Mouse (Mus musculus) embryonic facial prominence, embryonic 10.5 days (tissue): ENCODE measurements around the gene E030018B13Rik. TPM values are rescaled to one million over a fixed set of nuclear protein-coding genes. Genes with fewer than 3 reads are reported as not detected.
A peak's percentile ranks its signal among the peaks of the same experiment; 100 is the strongest.

Experiments used
- DNase-seq: peaks from one replicate; pipeline ENCODE4 v3.0.0-alpha.2; 2017; ENCODE audit warnings: low spot score
- H3K27ac ChIP-seq: fragments of 300-500 bp; sonication (generic); replicated peaks from 2 replicates; pipeline ENCODE4 v1.5.1; 2016; ENCODE audit warnings: mild to moderate bottlenecking
- H3K27me3 ChIP-seq: fragments of 300-500 bp; sonication (generic); replicated peaks from 2 replicates; pipeline ENCODE4 v1.6.1; 2016; ENCODE audit warnings: low read depth, mild to moderate bottlenecking; ENCODE audit not compliant: poor library complexity, severe bottlenecking
- H3K36me3 ChIP-seq: fragments of 300-500 bp; sonication (generic); replicated peaks from 2 replicates; pipeline ENCODE4 v1.6.1; 2016; ENCODE audit warnings: mild to moderate bottlenecking, moderate library complexity
- H3K4me1 ChIP-seq: fragments of 300-500 bp; sonication (generic); 2 replicates; pipeline ENCODE4 v1.6.1; 2016
- H3K4me3 ChIP-seq: fragments of 300-500 bp; sonication (generic); 2 replicates; pipeline ENCODE4 v1.5.1; 2016; ENCODE audit warnings: mild to moderate bottlenecking, moderate library complexity
- H3K9me3 ChIP-seq: fragments of 300-500 bp; sonication (generic); 2 replicates; pipeline ENCODE4 v1.6.1; 2016; ENCODE audit warnings: mild to moderate bottlenecking
- WGBS: fragments of 180-500 bp; shearing (Covaris S2); methylation state at CpG from one replicate; pipeline ENCODE4 v1.1.7; 2016; 5-methylcytosine and 5-hydroxymethylcytosine counted together
- polyA plus RNA-seq: library from polyadenylated mRNA; unstranded; fragments of >200 nt; fragmentation: Nextera tagmentation; extraction: Ambion mirVana; gene quantifications from 2 replicates; pipeline ENCODE4 v1.2.1, GENCODE M21; 2016

E030018B13Rik gene
- polyA plus RNA-seq, 1 experiment from 2014 or later: not detected

DNA sequence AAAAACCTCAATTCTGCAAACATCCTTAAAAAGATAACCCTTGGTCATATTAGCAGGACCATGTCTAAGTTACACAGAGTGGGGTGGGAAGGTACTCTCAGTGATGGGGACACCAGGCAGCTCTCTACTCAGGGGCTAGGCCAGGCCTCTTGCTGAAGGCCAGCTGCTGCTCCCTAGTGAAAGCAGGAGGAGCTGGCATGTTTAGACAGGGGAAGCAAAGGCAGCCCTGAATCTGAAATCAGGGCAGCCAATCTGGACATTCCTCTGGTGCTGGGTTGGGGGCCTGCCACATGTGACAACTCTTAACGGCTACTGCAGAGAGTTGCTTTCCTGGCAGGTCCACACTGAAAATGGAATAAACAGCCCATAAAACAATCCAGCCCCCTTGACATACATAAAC is 7.5 kb downstream of the E030018B13Rik start:
- Histone ChIP-seq H3K36me3 (no peaks in the 10 kb centered on the region), H3K27me3 (no peaks in the 10 kb centered on the region), H3K4me3 (no peak overlapping the region), H3K4me1 (peaks cover 30% of the 10 kb centered on the region), H3K9me3 (no peaks in the 10 kb centered on the region), H3K27ac (no peak overlapping the region)
- 74% methylated on average over 1 of the region's 1 CpGs for WGBS
- no peak for DNase-seq

DNA sequence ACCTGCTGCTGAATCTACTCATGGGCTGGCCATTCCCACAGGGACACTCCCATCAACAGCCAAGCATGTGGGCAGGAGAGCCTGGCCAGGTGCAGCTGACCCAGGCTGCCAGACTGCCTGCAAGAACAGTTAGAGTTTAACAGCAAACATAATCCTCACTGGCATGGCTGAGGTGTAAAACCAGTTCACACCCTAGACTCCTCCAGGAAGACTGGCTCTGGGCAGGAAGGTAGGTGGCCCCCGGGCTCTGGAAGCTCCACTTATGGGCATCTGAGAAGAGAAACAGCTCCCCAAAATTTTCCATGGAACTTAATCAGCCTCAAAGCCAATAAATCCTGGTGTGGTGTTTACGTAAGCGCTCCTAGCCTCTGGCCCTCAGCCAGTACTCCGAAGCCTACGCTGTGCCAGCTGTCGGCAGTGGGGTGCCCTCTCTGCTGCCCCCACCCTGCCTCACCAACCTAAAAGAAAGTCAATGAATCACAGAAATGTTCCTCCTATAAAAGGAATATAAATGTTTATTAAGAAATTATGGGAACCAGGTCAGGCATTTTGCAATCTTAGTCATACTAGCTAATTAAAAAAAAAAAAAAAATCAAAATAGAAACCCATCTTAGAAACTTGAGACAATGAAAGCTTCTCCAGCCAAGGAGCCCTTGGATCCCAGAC is 8.2 kb downstream of the E030018B13Rik start:
- DNase-seq: no peak
- Histone ChIP-seq H3K27me3 (no peaks in the 10 kb centered on the region), H3K27ac (no peak overlapping the region), H3K36me3 (no peaks in the 10 kb centered on the region), H3K4me1 (peaks cover 30% of the 10 kb centered on the region), H3K9me3 (no peaks in the 10 kb centered on the region), H3K4me3 (no peak overlapping the region)
- WGBS: 92% methylated on average over 6 of the region's 6 CpGs

GRCm38 (mm10) chr7:63925413-63926360 is 9.0 kb downstream of the E030018B13Rik start:
- peaks cover 30% of the 10 kb centered on the region for H3K4me1 ChIP-seq
- no peak overlapping the region for H3K4me3 ChIP-seq
- H3K36me3 ChIP-seq: no peaks in the 10 kb centered on the region
- H3K27me3 ChIP-seq: no peaks in the 10 kb centered on the region
- H3K27ac ChIP-seq: 0 out of 2 replicates have a peak overlapping the region, but pooled peaks have one; percentile 30
- H3K9me3 ChIP-seq: no peaks in the 10 kb centered on the region
- DNase-seq: no peak
- WGBS: 83% methylated on average over 14 of the region's 14 CpGs

GRCm38 (mm10) chr7:63926492-63926891 is 9.8 kb downstream of the E030018B13Rik start:
- peaks cover 30% of the 10 kb centered on the region for H3K4me1 ChIP-seq
- WGBS: 85% methylated on average over 3 of the region's 3 CpGs
- no peak overlapping the region for H3K4me3 ChIP-seq
- H3K9me3 ChIP-seq: no peaks in the 10 kb centered on the region
- no peak overlapping the region for H3K27ac ChIP-seq
- H3K27me3 ChIP-seq: no peaks in the 10 kb centered on the region
- H3K36me3 ChIP-seq: no peaks in the 10 kb centered on the region
- no peak for DNase-seq

- no peak for DNase-seq
- WGBS: 92% methylated on average over 6 of the region's 6 CpGs
- no peak overlapping the region for H3K27ac ChIP-seq
- no peak overlapping the region for H3K4me3 ChIP-seq
- no peaks in the 10 kb centered on the region for H3K36me3 ChIP-seq
- H3K27me3 ChIP-seq: no peaks in the 10 kb centered on the region
- no peaks in the 10 kb centered on the region for H3K9me3 ChIP-seq
- peaks cover 24% of the 10 kb centered on the region for H3K4me1 ChIP-seq
These were observed 10.5 kb downstream of the E030018B13Rik start for GRCm38 (mm10) chr7:63927121-63927520.

DNA sequence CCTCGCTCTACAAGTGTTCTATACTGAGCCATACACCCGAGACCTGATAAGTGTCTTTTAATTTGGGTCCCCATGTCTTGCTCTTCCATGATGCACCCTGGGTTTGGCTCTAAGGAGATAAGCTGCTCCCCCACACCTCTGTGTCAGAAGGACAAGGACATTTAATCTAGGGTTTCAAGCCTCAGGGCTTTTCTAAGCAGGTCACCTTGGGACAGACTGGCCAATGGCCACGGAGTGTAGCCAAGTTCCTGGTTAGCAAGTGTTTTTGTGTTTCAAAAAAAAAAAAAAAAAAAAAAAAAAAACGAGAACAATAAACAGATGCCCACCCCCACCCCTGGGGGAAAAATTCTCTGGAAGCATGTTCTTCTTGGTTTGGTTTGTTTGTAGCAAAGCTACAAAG is 12.4 kb downstream of the E030018B13Rik start:
- no peaks in the 10 kb centered on the region for H3K36me3 ChIP-seq
- H3K4me3 ChIP-seq: no peak overlapping the region
- H3K27ac ChIP-seq: no peak overlapping the region
- no peaks in the 10 kb centered on the region for H3K9me3 ChIP-seq
- H3K4me1 ChIP-seq: peaks cover 16% of the 10 kb centered on the region
- 82% methylated on average over 4 of the region's 4 CpGs for WGBS
- no peak for DNase-seq
- no peaks in the 10 kb centered on the region for H3K27me3 ChIP-seq

GRCm38 (mm10) chr7:63930132-63930531 is 13.5 kb downstream of the E030018B13Rik start:
- Histone ChIP-seq H3K4me3 (no peak overlapping the region), H3K27me3 (no peaks in the 10 kb centered on the region), H3K27ac (no peak overlapping the region), H3K4me1 (peaks cover 18% of the 10 kb centered on the region), H3K36me3 (no peaks in the 10 kb centered on the region), H3K9me3 (no peaks in the 10 kb centered on the region)
- no peak for DNase-seq
- WGBS: 88% methylated on average over 3 of the region's 3 CpGs

GRCm38 (mm10) chr7:63930766-63931165 is 14.1 kb downstream of the E030018B13Rik start:
- H3K4me3 ChIP-seq: no peak overlapping the region
- 95% methylated on average over 5 of the region's 5 CpGs for WGBS
- H3K9me3 ChIP-seq: no peaks in the 10 kb centered on the region
- peaks cover 19% of the 10 kb centered on the region for H3K4me1 ChIP-seq
- DNase-seq: no peak
- H3K36me3 ChIP-seq: no peaks in the 10 kb centered on the region
- H3K27ac ChIP-seq: no peak overlapping the region
- H3K27me3 ChIP-seq: no peaks in the 10 kb centered on the region

DNA sequence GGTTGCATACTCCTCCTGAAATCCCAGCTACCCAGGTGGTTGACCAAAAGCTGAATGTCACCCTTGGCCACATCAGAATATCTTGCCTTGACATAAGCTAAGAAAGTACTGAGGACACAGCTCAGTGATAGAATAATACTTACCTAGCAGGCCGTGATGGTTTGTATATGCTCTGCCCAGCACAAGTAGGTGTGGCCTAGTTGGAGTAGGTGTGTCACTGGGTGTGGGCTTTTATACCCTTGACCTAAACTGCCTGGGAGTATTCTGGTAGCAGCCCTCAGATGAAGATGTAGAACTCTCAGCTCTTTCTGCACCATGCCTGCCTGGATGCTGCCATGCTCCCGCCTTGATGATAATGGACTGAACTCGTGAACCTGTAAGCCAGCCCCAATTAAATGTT is 15.8 kb downstream of the E030018B13Rik start:
- no peak overlapping the region for H3K4me3 ChIP-seq
- peaks cover 30% of the 10 kb centered on the region for H3K4me1 ChIP-seq
- no peaks in the 10 kb centered on the region for H3K9me3 ChIP-seq
- H3K36me3 ChIP-seq: no peaks in the 10 kb centered on the region
- WGBS: 90% methylated on average over 3 of the region's 3 CpGs
- no peak overlapping the region for H3K27ac ChIP-seq
- H3K27me3 ChIP-seq: no peaks in the 10 kb centered on the region
- DNase-seq: no peak

DNA sequence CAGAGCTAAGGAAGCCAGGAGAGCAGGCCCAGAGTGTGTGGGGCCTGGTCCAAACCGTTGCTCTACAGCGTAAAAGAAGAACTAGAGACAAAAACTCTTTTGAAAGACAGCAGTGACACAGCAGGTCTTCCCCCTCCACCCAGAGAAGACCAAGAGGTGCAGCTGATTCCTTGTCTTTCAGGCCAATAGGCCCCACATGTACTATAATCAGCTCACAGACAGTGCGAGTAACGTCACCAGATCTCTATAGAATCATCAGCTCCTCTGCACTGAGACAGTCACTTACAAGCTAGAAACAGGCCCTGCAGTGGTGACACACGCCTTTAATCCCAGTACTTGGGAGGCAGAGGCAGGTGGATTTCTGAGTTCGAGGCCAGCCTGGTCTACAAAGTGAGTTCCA is 17.2 kb downstream of the E030018B13Rik start:
- H3K4me1 ChIP-seq: peaks cover 39% of the 10 kb centered on the region
- H3K9me3 ChIP-seq: no peaks in the 10 kb centered on the region
- no peaks in the 10 kb centered on the region for H3K27me3 ChIP-seq
- WGBS: 85% methylated on average over 6 of the region's 6 CpGs
- DNase-seq: no peak
- H3K27ac ChIP-seq: no peak overlapping the region
- no peak overlapping the region for H3K4me3 ChIP-seq
- no peaks in the 10 kb centered on the region for H3K36me3 ChIP-seq

- Histone ChIP-seq H3K4me3 (no peak overlapping the region), H3K36me3 (no peaks in the 10 kb centered on the region), H3K9me3 (no peaks in the 10 kb centered on the region), H3K27me3 (no peaks in the 10 kb centered on the region), H3K4me1 (peaks cover 42% of the 10 kb centered on the region), H3K27ac (no peak overlapping the region)
- DNase-seq: no peak
- WGBS: 55% methylated on average over 1 of the region's 1 CpGs
These were observed 17.9 kb downstream of the E030018B13Rik start for GRCm38 (mm10) chr7:63934530-63934929.

GRCm38 (mm10) chr7:63935809-63936187 is 19.1 kb downstream of the E030018B13Rik start:
- WGBS: 14% methylated on average over 8 of the region's 8 CpGs
- Histone ChIP-seq H3K36me3 (no peaks in the 10 kb centered on the region), H3K9me3 (no peaks in the 10 kb centered on the region), H3K4me3 (peak overlapping the region; percentile 76), H3K4me1 (peaks cover 50% of the 10 kb centered on the region), H3K27ac (no peak overlapping the region), H3K27me3 (peaks cover 6% of the 10 kb centered on the region; the same call in 1 of the 2 replicates)
- DNase-seq: no peak
